Mouse (Mus musculus): ENCODE measurements around the gene Gbp4. TPM values are rescaled to one million over a fixed set of nuclear protein-coding genes. Genes with fewer than 3 reads are reported as not detected.
"Not testable (repeated sequence)": the region's sequence is repeated elsewhere in the genome, so short reads cannot be mapped to it uniquely, and the experiment has no call there.

The Gbp4 gene
- polyA plus RNA-seq, 1 experiment from 2014 or later, result 1.9 TPM

DNA sequence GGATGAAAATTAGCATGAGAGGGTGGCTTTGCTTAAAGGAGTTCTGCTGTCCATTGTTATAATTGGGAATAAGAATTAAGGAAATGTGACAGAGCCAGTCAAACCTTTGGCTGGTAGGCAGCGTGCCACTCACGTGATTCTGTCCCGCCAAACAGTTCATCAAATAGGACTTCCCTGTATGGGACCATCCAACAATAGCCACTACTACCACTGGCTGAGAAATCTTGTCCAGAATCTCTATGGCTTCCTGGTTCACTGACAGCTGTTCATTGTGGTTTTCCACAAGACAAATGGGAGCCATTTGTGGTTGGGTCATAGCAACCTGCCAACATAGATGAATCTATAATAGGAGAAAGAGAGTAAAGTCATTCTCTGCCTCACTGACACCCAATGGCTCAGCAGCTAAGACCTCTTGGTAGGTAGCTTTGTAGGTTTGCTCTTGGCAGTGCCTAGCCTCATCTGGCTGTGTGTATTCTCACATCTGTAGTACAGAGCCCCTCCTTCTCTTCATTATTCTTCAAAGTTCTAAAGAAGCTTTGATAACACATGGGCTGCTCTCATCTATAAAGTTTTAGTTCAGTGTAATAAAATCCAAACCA, 2.6 kb downstream of the Gbp4 start:
- H3K9ac ChIP-seq (ENCODE audit: low read length); ATAC-seq; H3K27me3 ChIP-seq (replicated peaks; ENCODE audit: control insufficient read depth, insufficient read depth, low read length); H3K36me3 ChIP-seq (ENCODE audit: control insufficient read depth, insufficient read depth, low read length); H3K4me3 ChIP-seq (ENCODE audit: low read depth, low read length); H3K4me1 ChIP-seq (ENCODE audit: control insufficient read depth, insufficient read depth, low read length); H3K4me2 ChIP-seq (ENCODE audit: low read length); DNase-seq (ENCODE audit: low spot score); H3K9me3 ChIP-seq (replicated peaks; ENCODE audit: control insufficient read depth, low read length); H3K27ac ChIP-seq (ENCODE audit: low read depth, low read length): not testable (repeated sequence)
- WGBS, result 54% methylated on average over 3 of the region's 3 CpGs

DNA sequence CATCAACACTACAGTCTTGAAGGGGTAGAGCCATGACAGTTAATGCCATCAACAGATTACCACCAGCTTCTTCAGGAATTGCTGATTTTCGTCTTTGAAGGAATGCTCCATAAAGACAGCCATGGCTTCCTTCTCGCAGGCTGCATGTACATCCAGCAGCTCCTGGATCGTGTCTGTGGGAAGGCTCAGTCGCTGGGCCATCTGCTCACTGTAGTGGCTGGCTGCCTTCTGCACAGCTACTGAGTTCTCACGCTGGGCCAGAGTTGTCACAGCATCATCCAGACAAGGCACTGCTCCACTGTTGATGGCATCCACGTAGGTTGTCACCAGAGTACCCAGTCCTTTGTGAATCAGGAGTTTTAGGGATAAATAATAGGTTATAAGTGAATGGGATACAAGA, 17.7 kb downstream of the Gbp4 start:
- DNase-seq (ENCODE audit: low spot score); H3K27ac ChIP-seq (ENCODE audit: low read depth, low read length); H3K36me3 ChIP-seq (ENCODE audit: control insufficient read depth, insufficient read depth, low read length); H3K27me3 ChIP-seq (replicated peaks; ENCODE audit: control insufficient read depth, insufficient read depth, low read length); H3K4me1 ChIP-seq (ENCODE audit: control insufficient read depth, insufficient read depth, low read length); ATAC-seq; H3K4me3 ChIP-seq (ENCODE audit: low read depth, low read length); H3K9me3 ChIP-seq (replicated peaks; ENCODE audit: control insufficient read depth, low read length); H3K4me2 ChIP-seq (ENCODE audit: low read length); H3K9ac ChIP-seq (ENCODE audit: low read length): not testable (repeated sequence)
- WGBS, result 81% methylated on average over 6 of the region's 6 CpGs

DNA sequence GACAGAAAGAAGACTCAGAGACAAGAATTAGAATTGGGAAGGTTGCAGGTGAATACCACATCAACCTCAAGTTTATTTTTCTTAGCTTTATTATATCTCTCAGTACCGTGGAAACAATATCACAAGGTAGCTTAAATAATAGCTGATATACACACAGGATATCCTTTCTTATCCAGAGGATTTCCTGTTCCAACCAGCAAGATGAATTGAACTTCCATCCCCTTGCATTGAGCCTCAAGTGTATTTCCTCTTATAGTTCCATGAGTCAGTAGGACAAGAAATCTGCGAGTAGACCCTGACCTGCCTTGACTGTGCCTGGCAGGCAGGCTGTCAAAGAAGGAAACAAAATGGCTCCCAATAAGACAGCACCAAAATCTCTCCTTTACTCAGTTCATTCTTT, 23.6 kb downstream of the Gbp4 start:
- DNase-seq (ENCODE audit: low spot score), result no peak
- no peaks in the 10 kb centered on the region for H3K36me3 ChIP-seq (ENCODE audit: control insufficient read depth, insufficient read depth, low read length)
- no peaks in the 10 kb centered on the region for H3K9me3 ChIP-seq (replicated peaks; ENCODE audit: control insufficient read depth, low read length)
- WGBS, result 84% methylated on average over 2 of the region's 2 CpGs
- H3K4me2 ChIP-seq (ENCODE audit: low read length), result no peak overlapping the region
- H3K27ac ChIP-seq (ENCODE audit: low read depth, low read length), result no peak overlapping the region
- no peak overlapping the region for H3K9ac ChIP-seq (ENCODE audit: low read length)
- no peak for ATAC-seq
- no peaks in the 10 kb centered on the region for H3K27me3 ChIP-seq (replicated peaks; ENCODE audit: control insufficient read depth, insufficient read depth, low read length)
- H3K4me1 ChIP-seq (ENCODE audit: control insufficient read depth, insufficient read depth, low read length), result no peaks in the 10 kb centered on the region
- no peak overlapping the region for H3K4me3 ChIP-seq (ENCODE audit: low read depth, low read length)

DNA sequence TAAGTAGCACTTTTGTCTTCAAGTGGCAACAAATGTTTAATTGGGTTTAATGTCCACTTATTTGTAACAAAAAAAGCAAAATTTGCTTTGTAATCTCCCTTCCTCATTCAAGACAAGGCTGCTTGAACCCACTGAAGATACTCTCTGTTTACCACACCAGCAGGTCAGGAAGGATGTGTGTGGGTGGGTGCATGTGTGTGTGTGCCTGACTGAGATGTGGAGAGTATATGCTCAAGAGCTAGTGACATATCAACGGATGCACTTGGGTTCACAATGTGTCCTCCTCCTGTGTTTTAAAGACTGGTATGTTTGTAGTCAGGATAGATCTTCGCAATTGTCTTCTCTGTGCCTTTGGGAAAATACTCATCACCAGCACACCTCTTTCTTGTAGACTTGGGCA, 24.7 kb downstream of the Gbp4 start:
- WGBS, result 95% methylated on average over 2 of the region's 2 CpGs
- ATAC-seq, result no peak
- Histone ChIP-seq H3K4me3 (ENCODE audit: low read depth, low read length) (no peak overlapping the region), H3K27me3 (replicated peaks; ENCODE audit: control insufficient read depth, insufficient read depth, low read length) (no peaks in the 10 kb centered on the region), H3K36me3 (ENCODE audit: control insufficient read depth, insufficient read depth, low read length) (no peaks in the 10 kb centered on the region), H3K4me2 (ENCODE audit: low read length) (no peak overlapping the region), H3K9ac (ENCODE audit: low read length) (no peak overlapping the region), H3K4me1 (ENCODE audit: control insufficient read depth, insufficient read depth, low read length) (no peaks in the 10 kb centered on the region), H3K27ac (ENCODE audit: low read depth, low read length) (no peak overlapping the region), H3K9me3 (replicated peaks; ENCODE audit: control insufficient read depth, low read length) (no peaks in the 10 kb centered on the region)
- DNase-seq (ENCODE audit: low spot score), result no peak

DNA sequence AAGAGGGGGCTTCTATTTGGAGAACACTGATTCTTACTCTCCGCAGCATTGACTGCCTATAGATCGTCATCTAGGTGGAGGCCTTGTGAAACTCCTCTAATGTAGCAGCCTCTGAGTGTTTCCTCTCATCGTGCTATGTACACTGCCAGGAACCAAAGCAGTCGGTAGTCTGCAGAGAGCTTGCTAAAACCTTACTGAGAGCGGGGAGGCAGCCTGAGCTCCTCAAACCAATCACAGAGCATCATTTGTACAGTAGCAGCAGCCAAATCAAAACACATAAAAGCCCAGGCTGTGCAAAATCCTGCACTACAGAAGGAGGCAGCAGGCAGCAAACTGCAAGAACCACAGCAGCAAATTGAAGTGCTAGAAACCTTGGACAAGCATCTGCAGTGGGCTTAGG, 25.7 kb downstream of the Gbp4 start:
- Histone ChIP-seq H3K4me3 (ENCODE audit: low read depth, low read length) (no peak overlapping the region), H3K9ac (ENCODE audit: low read length) (no peak overlapping the region), H3K4me1 (ENCODE audit: control insufficient read depth, insufficient read depth, low read length) (no peaks in the 10 kb centered on the region), H3K36me3 (ENCODE audit: control insufficient read depth, insufficient read depth, low read length) (no peaks in the 10 kb centered on the region), H3K4me2 (ENCODE audit: low read length) (no peak overlapping the region), H3K27ac (ENCODE audit: low read depth, low read length) (no peak overlapping the region), H3K9me3 (replicated peaks; ENCODE audit: control insufficient read depth, low read length) (no peaks in the 10 kb centered on the region), H3K27me3 (replicated peaks; ENCODE audit: control insufficient read depth, insufficient read depth, low read length) (no peaks in the 10 kb centered on the region)
- 93% methylated on average over 5 of the region's 5 CpGs for WGBS
- ATAC-seq, result no peak
- DNase-seq (ENCODE audit: low spot score), result no peak

DNA sequence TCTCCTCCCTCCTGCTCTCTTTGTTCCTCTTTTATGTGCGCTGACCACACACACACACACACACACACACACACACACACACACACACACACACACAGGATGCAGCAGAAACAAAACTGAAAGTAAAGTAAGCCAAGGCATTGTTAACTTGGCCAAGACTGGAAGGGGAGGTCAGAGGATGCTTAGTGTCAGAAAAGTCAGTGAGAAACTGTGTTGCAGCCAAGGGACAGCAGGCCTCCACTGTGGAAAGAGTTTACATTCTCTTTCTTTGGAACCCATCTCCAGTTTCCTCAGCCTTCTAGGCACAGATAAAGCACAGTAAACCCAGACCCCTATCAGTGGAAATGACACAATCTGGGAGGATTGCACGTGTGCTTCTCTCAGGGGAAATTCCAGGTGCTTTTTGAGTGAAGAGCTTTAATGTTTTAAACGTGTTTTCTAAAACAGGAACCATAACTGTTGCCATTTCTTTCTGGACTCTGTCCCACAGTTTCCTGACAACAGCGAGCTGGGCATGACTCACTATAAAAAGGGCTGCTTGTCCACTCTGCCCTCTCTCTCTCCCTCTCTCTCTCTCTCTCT, 29.0 kb downstream of the Gbp4 start:
- WGBS, result 18% methylated on average over 4 of the region's 4 CpGs
- not testable (repeated sequence) for H3K9me3 ChIP-seq (replicated peaks; ENCODE audit: control insufficient read depth, low read length); ATAC-seq; DNase-seq (ENCODE audit: low spot score); H3K4me3 ChIP-seq (ENCODE audit: low read depth, low read length); H3K27me3 ChIP-seq (replicated peaks; ENCODE audit: control insufficient read depth, insufficient read depth, low read length); H3K27ac ChIP-seq (ENCODE audit: low read depth, low read length); H3K36me3 ChIP-seq (ENCODE audit: control insufficient read depth, insufficient read depth, low read length); H3K9ac ChIP-seq (ENCODE audit: low read length); H3K4me1 ChIP-seq (ENCODE audit: control insufficient read depth, insufficient read depth, low read length); H3K4me2 ChIP-seq (ENCODE audit: low read length)

- not testable (repeated sequence) for H3K9me3 ChIP-seq (replicated peaks; ENCODE audit: control insufficient read depth, low read length); H3K27me3 ChIP-seq (replicated peaks; ENCODE audit: control insufficient read depth, insufficient read depth, low read length); H3K4me3 ChIP-seq (ENCODE audit: low read depth, low read length); H3K4me2 ChIP-seq (ENCODE audit: low read length); H3K9ac ChIP-seq (ENCODE audit: low read length); DNase-seq (ENCODE audit: low spot score); H3K4me1 ChIP-seq (ENCODE audit: control insufficient read depth, insufficient read depth, low read length); ATAC-seq; H3K36me3 ChIP-seq (ENCODE audit: control insufficient read depth, insufficient read depth, low read length); H3K27ac ChIP-seq (ENCODE audit: low read depth, low read length)
- 31% methylated on average over 1 of the region's 1 CpGs for WGBS
Measured at GRCm38 (mm10) chr5:105109775-105110174, 29.6 kb downstream of the Gbp4 start.

GRCm38 (mm10) chr5:105105689-105106088, 33.7 kb downstream of the Gbp4 start:
- 67% methylated on average over 2 of the region's 2 CpGs for WGBS
- not testable (repeated sequence) for H3K4me3 ChIP-seq (ENCODE audit: low read depth, low read length); H3K27me3 ChIP-seq (replicated peaks; ENCODE audit: control insufficient read depth, insufficient read depth, low read length)

GRCm38 (mm10) chr5:105081900-105082299, 57.5 kb downstream of the Gbp4 start:
- no peaks in the 10 kb centered on the region for H3K36me3 ChIP-seq (ENCODE audit: control insufficient read depth, insufficient read depth, low read length)
- no peak overlapping the region for H3K9ac ChIP-seq (ENCODE audit: low read length)
- no peak overlapping the region for H3K4me2 ChIP-seq (ENCODE audit: low read length)
- no peak overlapping the region for H3K27ac ChIP-seq (ENCODE audit: low read depth, low read length)
- H3K9me3 ChIP-seq (replicated peaks; ENCODE audit: control insufficient read depth, low read length), result peaks cover 3% of the 10 kb centered on the region; the same call in 1 of the 2 replicates
- H3K4me1 ChIP-seq (ENCODE audit: control insufficient read depth, insufficient read depth, low read length), result no peaks in the 10 kb centered on the region
- no peaks in the 10 kb centered on the region for H3K27me3 ChIP-seq (replicated peaks; ENCODE audit: control insufficient read depth, insufficient read depth, low read length)
- ATAC-seq (no peak), DNase-seq (ENCODE audit: low spot score) (no peak)
- no peak overlapping the region for H3K4me3 ChIP-seq (ENCODE audit: low read depth, low read length)

More at GRCm38 (mm10) chr5:105105689-105106088, 33.7 kb downstream of the Gbp4 start:
- H3K4me1 ChIP-seq (ENCODE audit: control insufficient read depth, insufficient read depth, low read length); H3K36me3 ChIP-seq (ENCODE audit: control insufficient read depth, insufficient read depth, low read length); ATAC-seq; H3K9ac ChIP-seq (ENCODE audit: low read length); DNase-seq (ENCODE audit: low spot score); H3K4me2 ChIP-seq (ENCODE audit: low read length); H3K27ac ChIP-seq (ENCODE audit: low read depth, low read length); H3K9me3 ChIP-seq (replicated peaks; ENCODE audit: control insufficient read depth, low read length): not testable (repeated sequence)
